Mouse (Mus musculus) mesoderm, embryonic 11.5 days (tissue): Measurements from ENCODE around the gene Prr18.
"Not testable (repeated sequence)": the region's sequence is repeated elsewhere in the genome, so short reads cannot be mapped to it uniquely, and the experiment has no call there.

Source experiments
- DNase-seq: peaks from one replicate; pipeline ENCODE4 v3.0.0-alpha.2; 2012; ENCODE audit warnings: low read depth, low spot score

Gene Prr18

GRCm38 (mm10) chr17:8337159-8337558 lies at the start of gene Prr18:
Gene Prr18 (plus strand): TSS chr17:8337459.
- DNase-seq = not testable (repeated sequence)

GRCm38 (mm10) chr17:8289993-8290679 lies 47.1 kb upstream of the Prr18 start:
- DNase-seq = no peak

- no peak for DNase-seq
Observed at GRCm38 (mm10) chr17:8290736-8291135, 46.5 kb upstream of the Prr18 start.

- no peak for DNase-seq
Observed at GRCm38 (mm10) chr17:8295825-8296224, 41.4 kb upstream of the Prr18 start.

GRCm38 (mm10) chr17:8296313-8296844 lies 40.9 kb upstream of the Prr18 start:
- DNase-seq = no peak

- DNase-seq = no peak
Observed at GRCm38 (mm10) chr17:8297746-8298145, 39.5 kb upstream of the Prr18 start.

GRCm38 (mm10) chr17:8298281-8298680 lies 39.0 kb upstream of the Prr18 start:
- DNase-seq = no peak

GRCm38 (mm10) chr17:8299524-8299923 lies 37.7 kb upstream of the Prr18 start:
- DNase-seq = no peak

- DNase-seq = no peak
Observed at GRCm38 (mm10) chr17:8301515-8301914, 35.7 kb upstream of the Prr18 start.

GRCm38 (mm10) chr17:8302772-8303438 lies 34.4 kb upstream of the Prr18 start:
- no peak for DNase-seq

- DNase-seq = no peak
Observed at GRCm38 (mm10) chr17:8303671-8304070, 33.6 kb upstream of the Prr18 start.

- no peak for DNase-seq
Observed at GRCm38 (mm10) chr17:8305801-8306200, 31.5 kb upstream of the Prr18 start.

GRCm38 (mm10) chr17:8310838-8311614 lies 26.2 kb upstream of the Prr18 start, which contains the start of gene Sft2d1:
Gene Sft2d1 (plus strand): TSS chr17:8311102.
- DNase-seq = peak; percentile 95

- no peak for DNase-seq
Observed at GRCm38 (mm10) chr17:8311751-8312150, 25.5 kb upstream of the Prr18 start.

GRCm38 (mm10) chr17:8313976-8314375 lies 23.3 kb upstream of the Prr18 start:
- no peak for DNase-seq

- no peak for DNase-seq
Observed at GRCm38 (mm10) chr17:8316251-8316650, 21.0 kb upstream of the Prr18 start.

- not testable (repeated sequence) for DNase-seq
Observed at GRCm38 (mm10) chr17:8326877-8327276, 10.4 kb upstream of the Prr18 start.

- no peak for DNase-seq
Observed at GRCm38 (mm10) chr17:8328511-8329174, 8.6 kb upstream of the Prr18 start.

- DNase-seq = no peak
Observed at GRCm38 (mm10) chr17:8330602-8331001, 6.7 kb upstream of the Prr18 start.

- no peak for DNase-seq
Observed at GRCm38 (mm10) chr17:8339666-8340374, 2.6 kb downstream of the Prr18 start.
